Mouse (Mus musculus) heart, embryonic 11.5 days (tissue): Measurements from ENCODE around the gene Prph. TPM values are rescaled to one million over a fixed set of nuclear protein-coding genes. Genes with fewer than 3 reads are reported as not detected.

Source experiments
- ATAC-seq: fragments of 200-750 bp; cut with Nextera tagmentation; replicated peaks from 2 replicates; pipeline ENCODE4 v1.8.0; 2017; ENCODE audit warnings: moderate library complexity; ENCODE audit not compliant: insufficient number of reproducible peaks, low FRiP score, low TSS enrichment
- H3K27ac ChIP-seq: fragments of 300-500 bp; sonication (generic); 2 replicates; pipeline ENCODE4 v1.5.1; 2014; ENCODE audit warnings: mild to moderate bottlenecking, low read depth, low read length
- H3K27me3 ChIP-seq: fragments of 300-500 bp; sonication (generic); 2 replicates; pipeline ENCODE4 v1.6.1; 2014; ENCODE audit warnings: mild to moderate bottlenecking, low read length, mixed read lengths; ENCODE audit not compliant: control insufficient read depth, insufficient read depth
- H3K36me3 ChIP-seq: fragments of 300-500 bp; sonication (generic); 2 replicates; pipeline ENCODE4 v1.6.1; 2014; ENCODE audit warnings: mild to moderate bottlenecking, low read length, moderate library complexity, mixed read lengths; ENCODE audit not compliant: control insufficient read depth, insufficient read depth
- H3K4me1 ChIP-seq: fragments of 300-500 bp; sonication (generic); 2 replicates; pipeline ENCODE4 v1.6.1; 2014; ENCODE audit warnings: low read length; ENCODE audit not compliant: control insufficient read depth, insufficient read depth
- H3K4me2 ChIP-seq: fragments of 300-500 bp; sonication (generic); 2 replicates; pipeline ENCODE4 v1.6.1; 2014; ENCODE audit warnings: mild to moderate bottlenecking, moderate library complexity
- H3K4me3 ChIP-seq: fragments of 300-500 bp; sonication (generic); 2 replicates; pipeline ENCODE4 v1.5.1; 2014; ENCODE audit warnings: low read depth, low read length
- H3K9ac ChIP-seq: fragments of 300-500 bp; sonication (generic); 2 replicates; pipeline ENCODE4 v1.6.1; 2014; ENCODE audit warnings: mild to moderate bottlenecking, low read depth, low read length, moderate library complexity
- H3K9me3 ChIP-seq: fragments of 300-500 bp; sonication (generic); replicated peaks from 2 replicates; pipeline ENCODE4 v1.6.1; 2016; ENCODE audit warnings: low read length; ENCODE audit not compliant: control insufficient read depth
- WGBS: fragments of 180-500 bp; shearing (Covaris S2); extraction: QIAGEN DNeasy Blood & Tissue Kit; methylation state at CpG from one replicate; pipeline ENCODE4 v1.1.7; 2014; ENCODE audit not compliant: insufficient replicate concordance; 5-methylcytosine and 5-hydroxymethylcytosine counted together
- polyA plus RNA-seq: library from polyadenylated mRNA; unstranded; fragments of >200 nt; fragmentation: Nextera tagmentation; extraction: Ambion mirVana; gene quantifications from 2 replicates; pipeline ENCODE4 v1.2.1, GENCODE M21; 2014

Gene Prph
- polyA plus RNA-seq, 1 experiment from 2014 or later: 0.09 TPM

DNA sequence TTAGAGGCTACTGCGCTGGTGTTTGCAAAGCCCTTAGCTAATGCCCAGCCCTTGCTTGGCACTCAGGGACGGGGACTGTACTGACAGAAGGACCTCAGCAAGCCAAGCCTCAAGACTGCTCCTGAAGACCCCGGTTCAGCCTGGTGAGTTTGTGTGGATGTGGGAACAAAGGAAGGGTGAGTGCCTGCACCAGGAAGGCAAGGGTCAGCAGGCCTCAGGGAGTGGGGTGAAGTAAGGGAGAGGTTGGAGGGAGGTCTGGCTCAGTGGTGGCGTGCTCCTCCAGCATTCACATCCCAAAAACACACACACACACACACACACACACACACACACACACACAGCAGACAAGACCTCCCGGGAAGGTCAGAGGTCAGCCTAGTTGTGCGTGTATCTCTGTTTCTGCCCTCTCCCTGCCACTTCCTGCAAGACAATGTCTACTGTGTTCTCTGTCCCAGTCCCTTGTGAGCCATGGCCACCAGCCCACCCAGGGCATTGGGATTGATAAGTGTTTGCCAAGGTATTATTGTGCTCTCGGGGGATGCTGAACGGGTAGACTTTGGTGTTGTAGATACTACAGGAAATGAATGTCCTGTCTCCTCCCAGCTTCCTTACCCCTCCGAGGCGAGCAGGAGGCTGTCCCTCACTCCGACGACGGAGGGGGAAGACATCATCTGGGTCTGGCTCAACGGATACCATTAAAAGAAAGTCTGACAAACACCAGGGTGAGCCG is 23.4 kb downstream of the Prph start:
- Histone ChIP-seq H3K4me3 (no peak overlapping the region), H3K9me3 (no peaks in the 10 kb centered on the region), H3K9ac (peak overlapping the region; percentile 46; the same call in 1 of the 2 replicates), H3K27ac (no peak overlapping the region), H3K27me3 (peaks cover 4% of the 10 kb centered on the region; the same call in 1 of the 2 replicates), H3K36me3 (peaks cover 10% of the 10 kb centered on the region), H3K4me2 (no peak overlapping the region), H3K4me1 (peaks cover 19% of the 10 kb centered on the region)
- ATAC-seq: no peak
- WGBS: 69% methylated on average over 15 of the region's 15 CpGs

DNA sequence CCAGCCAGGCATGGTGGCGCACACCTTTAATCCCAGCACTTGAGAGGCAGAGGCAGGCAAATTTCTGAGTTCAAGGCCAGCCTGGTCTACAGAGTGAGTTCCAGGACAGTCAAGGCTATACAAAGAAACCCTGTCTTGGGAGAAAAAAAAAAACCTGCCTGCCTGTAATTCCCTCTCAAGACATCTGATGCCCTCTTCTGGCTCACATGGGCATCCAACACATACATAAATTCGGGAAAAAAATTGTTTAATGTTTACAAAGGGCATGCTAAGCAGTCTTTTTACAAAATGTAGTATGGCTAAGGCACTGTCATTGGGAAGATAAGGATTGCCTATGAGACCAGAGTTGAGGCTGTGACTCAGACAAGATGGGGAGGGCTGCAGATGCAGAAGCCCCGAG is 24.8 kb downstream of the Prph start:
- WGBS: 77% methylated on average over 3 of the region's 3 CpGs
- Histone ChIP-seq H3K27ac (no peak overlapping the region), H3K9me3 (no peaks in the 10 kb centered on the region), H3K36me3 (peaks cover 10% of the 10 kb centered on the region), H3K27me3 (peaks cover 17% of the 10 kb centered on the region; the same call in 1 of the 2 replicates), H3K4me1 (peaks cover 26% of the 10 kb centered on the region), H3K4me2 (no peak overlapping the region), H3K9ac (no peak overlapping the region), H3K4me3 (no peak overlapping the region)
- no peak for ATAC-seq

DNA sequence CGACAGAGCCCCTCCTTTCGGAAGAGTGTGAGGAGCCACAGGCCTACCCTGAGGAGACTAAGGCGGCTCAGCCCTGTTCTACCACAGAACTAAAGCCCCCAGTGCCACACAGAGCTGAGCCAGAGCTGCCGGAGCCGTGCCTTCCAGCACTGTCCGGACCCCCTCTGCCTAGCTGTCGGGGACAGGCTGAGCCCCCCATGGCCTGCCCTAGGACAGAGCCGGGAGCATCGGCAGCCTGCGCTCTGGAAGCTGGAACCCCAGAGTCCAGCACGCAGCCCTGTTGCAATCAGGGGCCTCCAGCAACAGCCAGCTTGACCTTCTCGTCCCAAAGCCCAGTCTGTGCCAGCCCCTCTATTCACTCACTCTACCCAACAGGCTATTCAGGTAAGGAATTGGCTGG is 27.3 kb downstream of the Prph start:
- no peak overlapping the region for H3K9ac ChIP-seq
- 95% methylated on average over 12 of the region's 12 CpGs for WGBS
- H3K4me1 ChIP-seq: peaks cover 15% of the 10 kb centered on the region; the same call in 1 of the 2 replicates
- H3K27me3 ChIP-seq: peaks cover 42% of the 10 kb centered on the region
- no peak overlapping the region for H3K4me2 ChIP-seq
- H3K36me3 ChIP-seq: peaks cover 10% of the 10 kb centered on the region
- 0 out of 2 replicates have a peak, but pooled peaks have one; percentile 18 for ATAC-seq
- H3K4me3 ChIP-seq: no peak overlapping the region
- H3K9me3 ChIP-seq: no peaks in the 10 kb centered on the region
- H3K27ac ChIP-seq: no peak overlapping the region

GRCm38 (mm10) chr15:99082840-99083239 is 27.9 kb downstream of the Prph start:
- 91% methylated on average over 16 of the region's 16 CpGs for WGBS
- no peak overlapping the region for H3K4me2 ChIP-seq
- peaks cover 8% of the 10 kb centered on the region for H3K36me3 ChIP-seq
- no peaks in the 10 kb centered on the region for H3K9me3 ChIP-seq
- peaks cover 48% of the 10 kb centered on the region for H3K27me3 ChIP-seq
- H3K9ac ChIP-seq: no peak overlapping the region
- H3K27ac ChIP-seq: no peak overlapping the region
- no peak for ATAC-seq
- peaks cover 15% of the 10 kb centered on the region; the same call in 1 of the 2 replicates for H3K4me1 ChIP-seq
- no peak overlapping the region for H3K4me3 ChIP-seq

- 66% methylated on average over 9 of the region's 9 CpGs for WGBS
- ATAC-seq: no peak
These were observed 28.3 kb downstream of the Prph start for GRCm38 (mm10) chr15:99083258-99083657.

GRCm38 (mm10) chr15:99083867-99084557 is 29.0 kb downstream of the Prph start:
- Histone ChIP-seq H3K27ac (no peak overlapping the region), H3K27me3 (peaks cover 59% of the 10 kb centered on the region)
- WGBS: 6% methylated on average over 11 of the region's 11 CpGs

More at GRCm38 (mm10) chr15:99083258-99083657, 28.3 kb downstream of the Prph start:
- Histone ChIP-seq H3K27ac (no peak overlapping the region), H3K4me2 (no peak overlapping the region), H3K4me1 (peaks cover 15% of the 10 kb centered on the region; the same call in 1 of the 2 replicates), H3K9me3 (no peaks in the 10 kb centered on the region), H3K36me3 (peaks cover 6% of the 10 kb centered on the region), H3K9ac (no peak overlapping the region), H3K4me3 (no peak overlapping the region), H3K27me3 (peaks cover 52% of the 10 kb centered on the region)

DNA sequence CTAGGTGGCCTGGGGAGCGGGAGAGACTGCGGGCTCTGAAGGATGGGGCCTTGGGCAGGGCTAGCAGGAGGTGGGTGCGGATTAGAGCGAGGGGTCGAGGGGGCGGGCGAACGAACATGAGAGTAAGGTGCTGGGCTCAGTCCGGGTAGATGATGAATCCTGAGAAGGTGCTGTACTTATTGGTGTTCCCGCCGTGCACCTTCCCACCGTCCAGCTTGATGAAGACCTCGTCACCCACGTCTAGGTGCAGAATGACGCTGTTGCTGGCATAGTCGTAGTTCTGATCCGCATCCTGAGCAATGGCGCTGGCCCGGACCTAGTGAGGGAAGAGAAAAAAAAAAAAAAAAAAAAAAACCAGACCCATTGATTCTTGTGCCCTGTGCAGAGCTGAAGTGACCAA is 29.6 kb downstream of the Prph start:
- Histone ChIP-seq H3K4me3 (peak overlapping the region; percentile 22; the same call in 1 of the 2 replicates), H3K36me3 (peaks cover 6% of the 10 kb centered on the region), H3K27me3 (peaks cover 65% of the 10 kb centered on the region), H3K27ac (no peak overlapping the region), H3K4me1 (peaks cover 19% of the 10 kb centered on the region), H3K9me3 (no peaks in the 10 kb centered on the region), H3K4me2 (peak overlapping the region; percentile 47), H3K9ac (no peak overlapping the region)
- WGBS: 7% methylated on average over 19 of the region's 19 CpGs
- ATAC-seq: no peak

More at GRCm38 (mm10) chr15:99083867-99084557, 29.0 kb downstream of the Prph start:
- Histone ChIP-seq H3K4me3 (peak overlapping the region; percentile 22), H3K36me3 (peaks cover 6% of the 10 kb centered on the region), H3K9ac (no peak overlapping the region), H3K4me2 (peak overlapping the region; percentile 47), H3K9me3 (no peaks in the 10 kb centered on the region), H3K4me1 (peaks cover 18% of the 10 kb centered on the region)
- no peak for ATAC-seq

DNA sequence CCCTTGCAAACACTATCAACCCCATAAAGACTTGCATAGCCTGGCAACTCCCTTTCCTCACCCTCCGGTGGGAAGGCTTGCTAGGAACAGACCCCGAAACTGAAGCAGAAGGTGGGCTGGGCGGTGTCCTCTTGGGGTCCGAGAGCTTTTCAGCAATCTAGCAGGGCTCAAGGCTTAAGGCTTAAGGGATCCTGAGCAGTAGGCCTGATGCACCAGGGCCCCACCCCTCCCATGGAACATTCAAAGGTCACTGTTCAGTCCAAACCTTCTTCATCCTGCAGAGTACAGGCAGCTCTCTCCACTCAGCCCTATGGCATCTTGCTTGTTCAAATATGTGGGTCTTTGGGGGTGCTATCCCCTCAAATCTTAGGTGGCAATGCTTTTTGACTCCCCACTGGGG is 31.0 kb downstream of the Prph start:
- Histone ChIP-seq H3K27me3 (peaks cover 79% of the 10 kb centered on the region), H3K4me3 (no peak overlapping the region), H3K36me3 (peaks cover 6% of the 10 kb centered on the region; the same call in 1 of the 2 replicates), H3K9me3 (no peaks in the 10 kb centered on the region), H3K9ac (no peak overlapping the region), H3K27ac (no peak overlapping the region), H3K4me1 (peaks cover 19% of the 10 kb centered on the region), H3K4me2 (no peak overlapping the region)
- no peak for ATAC-seq
- 67% methylated on average over 4 of the region's 4 CpGs for WGBS
